Mouse (Mus musculus) heart, adult 2 months (tissue): ENCODE results near the gene Timm8b.

Source experiments
- CTCF ChIP-seq: fragments of 200-600 bp; IDR thresholded peaks from 2 replicates; pipeline ENCODE4 v1.8.1; 2022; ENCODE audit warnings: antibody characterized with exemption, mild to moderate bottlenecking, moderate library complexity
- EP300 ChIP-seq: fragments of 200-500 bp; IDR thresholded peaks from 2 replicates; pipeline ENCODE4 v1.6.1; 2011; ENCODE audit warnings: low read depth, low read length, control low read depth; ENCODE audit not compliant: insufficient read depth

GRCm38 (mm10) chr9:50590856-50591518 lies 12.7 kb upstream of the Timm8b start:
- TF ChIP-seq CTCF (no peak), EP300 (no peak)
